Mouse (Mus musculus) induced T-regulatory cell, adult 2 months (primary cell): ENCODE measurements around the gene Zfr.
"Not testable (repeated sequence)": the region's sequence is repeated elsewhere in the genome, so short reads cannot be mapped to it uniquely, and the experiment has no call there.

Experiments
- DNase-seq: peaks from one replicate; pipeline ENCODE4 v3.0.0-alpha.2; 2012; ENCODE audit warnings: low read depth

Gene Zfr

DNA sequence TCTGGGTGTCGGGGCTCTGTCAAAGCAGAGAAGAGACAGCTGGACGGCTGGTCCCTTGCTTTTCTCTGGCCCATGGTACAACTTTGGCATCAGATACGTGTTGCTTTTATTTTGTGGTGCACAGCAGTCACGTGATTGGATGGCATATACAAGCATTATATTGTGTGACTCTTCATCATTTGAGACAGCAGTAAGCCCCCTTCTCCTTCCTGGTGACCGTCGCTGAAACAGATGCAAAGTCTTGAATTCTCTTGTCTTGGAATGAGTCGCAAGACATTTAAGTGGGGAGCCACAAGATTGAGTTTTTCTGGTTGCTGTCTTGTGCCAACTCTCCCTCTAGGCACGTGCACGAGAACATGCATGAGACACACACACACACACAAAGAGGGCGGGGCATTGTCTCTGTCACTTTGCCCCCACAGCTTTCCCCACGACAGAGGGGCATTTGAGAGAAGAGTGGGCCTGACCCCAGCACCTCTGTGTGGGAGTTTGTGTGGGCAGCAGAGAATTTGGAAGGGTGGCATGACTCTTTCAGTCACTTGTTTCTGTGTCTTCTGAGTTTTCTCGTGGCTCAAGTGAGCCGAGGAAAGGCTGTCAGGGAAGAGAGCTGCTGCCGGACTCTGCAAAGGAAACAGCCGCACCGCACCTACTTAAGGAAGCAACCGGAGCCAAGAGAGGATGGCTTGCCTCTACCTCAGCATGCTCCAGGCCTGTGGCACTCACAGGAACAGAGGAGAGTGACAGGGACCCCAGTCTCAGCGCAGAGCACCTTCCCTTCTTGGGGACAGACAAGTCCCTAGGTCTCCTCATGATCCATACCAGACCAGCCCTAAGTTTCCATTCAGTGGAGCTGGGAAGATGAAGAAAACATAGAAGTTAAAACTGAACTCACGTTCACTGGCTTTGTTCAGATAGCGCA lies 77.4 kb downstream of the Zfr start:
- DNase-seq, result no peak

GRCm38 (mm10) chr15:12195966-12196365 lies 78.3 kb downstream of the Zfr start:
- DNase-seq, result no peak

- DNase-seq, result peak; percentile 87
Measured at GRCm38 (mm10) chr15:12196410-12197191, 79.0 kb downstream of the Zfr start.

GRCm38 (mm10) chr15:12197361-12197760 lies 79.7 kb downstream of the Zfr start:
- DNase-seq, result no peak

DNA sequence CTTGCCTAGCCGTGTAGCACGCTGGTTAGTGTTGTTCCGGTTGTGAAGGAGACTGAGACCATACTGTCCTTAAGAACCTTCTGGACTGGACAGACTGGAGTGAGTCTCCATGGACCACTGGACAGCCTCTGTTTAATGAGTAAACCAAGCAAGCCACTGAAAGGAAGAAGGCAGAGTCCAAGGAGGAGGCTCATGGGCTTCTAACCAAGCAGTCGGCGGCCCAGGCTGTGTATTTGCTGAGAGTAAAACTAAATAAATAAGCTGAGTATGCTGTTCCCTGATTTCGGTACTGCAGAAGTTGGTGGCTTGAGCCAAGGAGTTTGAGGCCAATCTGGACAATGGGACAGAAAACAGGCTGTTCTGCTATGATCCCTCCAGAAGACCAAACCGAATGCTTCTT lies 82.4 kb downstream of the Zfr start:
- no peak for DNase-seq

DNA sequence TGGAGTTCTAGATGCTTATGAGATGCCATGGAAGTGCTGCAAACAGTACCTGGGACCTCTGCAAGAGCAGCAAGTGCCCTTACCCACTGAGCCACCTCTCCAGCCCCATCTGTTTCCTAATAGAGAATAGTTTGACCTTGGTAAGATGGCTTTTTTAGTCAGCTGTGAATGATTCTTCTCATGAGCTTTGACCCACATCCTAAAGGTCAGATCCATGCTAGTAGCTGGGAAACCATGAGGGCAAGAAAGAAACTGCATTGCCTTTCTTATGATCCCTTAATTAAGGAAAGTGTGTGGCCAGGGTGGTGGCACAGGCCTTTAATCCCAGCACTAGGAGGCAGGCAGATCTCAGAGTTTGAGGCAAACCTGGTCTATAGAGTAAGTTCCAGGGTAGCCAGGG lies 84.2 kb downstream of the Zfr start:
- no peak for DNase-seq

- DNase-seq, result no peak
Measured at GRCm38 (mm10) chr15:12202456-12202855, 84.8 kb downstream of the Zfr start.

GRCm38 (mm10) chr15:12203008-12203407 lies 85.4 kb downstream of the Zfr start:
- DNase-seq, result not testable (repeated sequence)

- peak; percentile 39 for DNase-seq
Measured at GRCm38 (mm10) chr15:12203512-12204318, 86.1 kb downstream of the Zfr start.

DNA sequence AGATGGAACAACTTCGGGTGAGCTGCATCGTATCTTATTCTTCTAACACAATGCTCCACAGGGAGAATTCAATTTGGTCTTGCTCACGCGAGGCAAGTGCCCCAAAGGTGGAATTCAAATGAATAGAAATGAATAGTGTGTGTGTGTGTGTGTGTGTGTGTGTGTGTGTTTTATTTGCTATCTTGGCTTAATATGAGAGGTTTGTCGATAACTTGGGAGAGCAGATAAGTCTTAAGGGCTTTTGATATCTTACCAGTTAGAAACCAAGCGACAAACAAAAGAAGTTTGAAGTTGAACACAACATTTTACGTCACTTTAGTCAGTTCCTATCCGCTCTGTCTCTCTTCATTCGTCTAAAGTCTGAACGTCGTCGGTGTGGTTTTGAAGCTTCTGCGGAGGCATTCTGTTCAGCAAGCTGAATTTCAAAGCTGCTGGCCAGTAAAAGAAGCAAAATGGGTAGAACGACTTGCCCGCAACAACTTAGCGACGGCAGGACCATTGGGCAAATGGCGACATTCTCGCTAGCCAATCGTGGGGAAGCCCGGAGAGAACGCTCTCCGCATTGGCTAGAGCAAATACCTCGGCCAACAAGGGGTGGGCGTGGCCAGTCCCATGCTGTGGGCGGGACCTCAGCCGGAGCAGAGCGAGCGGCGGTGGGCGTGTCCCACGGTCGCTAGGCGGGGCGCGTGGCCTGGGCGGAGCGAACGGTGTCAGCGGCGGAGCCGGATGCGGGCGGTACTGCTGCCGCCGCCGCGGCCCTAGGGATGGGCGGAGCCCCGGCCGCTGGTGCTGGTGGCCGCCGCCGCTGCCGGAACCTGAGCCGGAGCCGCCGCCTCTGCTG lies 86.9 kb downstream of the Zfr start, which contains the start of gene Mtmr12:
Gene Mtmr12 (plus strand): TSS at position 710 of the 841 bp plus-strand sequence.
- peak; percentile 99 for DNase-seq

DNA sequence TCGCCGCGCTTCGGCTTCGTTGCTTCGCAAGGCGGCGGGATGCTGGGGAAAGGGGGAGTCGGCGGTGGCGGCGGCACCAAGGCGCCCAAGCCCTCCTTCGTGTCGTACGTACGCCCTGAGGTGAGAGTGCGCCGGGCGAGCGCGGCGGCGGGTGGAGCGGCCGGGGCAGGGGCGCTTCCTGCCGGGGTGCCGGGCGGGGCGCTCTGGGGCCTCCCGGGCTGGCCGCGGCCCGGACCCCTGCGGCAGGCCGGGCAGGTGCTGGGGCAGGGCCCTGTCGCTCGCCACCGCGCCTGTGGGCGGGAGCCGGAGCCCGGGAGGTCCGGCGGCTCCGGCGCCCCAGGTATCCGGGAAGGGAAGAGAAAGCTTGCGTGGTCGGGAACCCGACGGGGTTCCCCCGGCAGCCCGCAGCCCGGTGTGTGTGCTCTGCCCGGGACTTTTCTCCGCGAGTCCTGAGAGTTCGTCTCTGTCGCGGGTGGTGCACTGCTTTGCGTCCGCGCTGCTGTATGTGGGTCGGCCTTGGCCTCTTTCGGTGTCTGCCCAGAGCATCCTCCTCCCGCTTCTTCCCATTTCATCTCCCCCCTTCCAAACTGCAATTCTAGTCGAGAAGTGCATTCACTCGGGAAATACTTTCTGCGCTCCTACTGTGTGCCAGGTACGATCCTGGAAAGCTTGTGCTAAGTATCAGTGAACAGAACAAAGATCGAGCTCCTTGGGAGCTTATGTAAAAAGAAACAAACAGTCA lies 87.7 kb downstream of the Zfr start:
- peak; percentile 74 for DNase-seq

- DNase-seq, result peak; percentile 76
Measured at GRCm38 (mm10) chr15:12205902-12206645, 88.4 kb downstream of the Zfr start.

- no peak for DNase-seq
Measured at GRCm38 (mm10) chr15:12206646-12207222, 89.1 kb downstream of the Zfr start.

GRCm38 (mm10) chr15:12207556-12208090 lies 90.0 kb downstream of the Zfr start:
- peak; percentile 7 for DNase-seq

DNA sequence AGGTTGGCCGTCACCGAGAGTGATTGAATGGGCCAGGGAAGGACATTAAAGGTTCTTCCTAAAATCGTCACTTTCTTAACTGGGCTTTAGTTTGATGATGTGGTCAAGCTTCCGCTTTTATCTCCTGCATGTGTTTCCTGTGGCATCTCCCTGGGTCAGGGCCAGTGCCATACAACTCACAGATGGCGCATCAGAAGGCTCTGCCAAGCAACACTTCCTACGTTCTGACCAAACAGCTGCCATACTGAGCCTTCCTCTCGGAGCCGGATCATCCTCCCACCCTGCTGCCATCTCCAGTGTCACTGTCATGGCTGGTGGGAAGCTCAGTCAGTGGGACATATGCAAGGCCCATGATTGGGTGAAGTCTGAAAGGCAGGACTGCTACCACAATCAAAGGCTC lies 93.9 kb downstream of the Zfr start:
- DNase-seq, result no peak

GRCm38 (mm10) chr15:12212266-12212665 lies 94.6 kb downstream of the Zfr start:
- no peak for DNase-seq

- DNase-seq, result no peak
Measured at GRCm38 (mm10) chr15:12214531-12215414, 97.1 kb downstream of the Zfr start.

DNA sequence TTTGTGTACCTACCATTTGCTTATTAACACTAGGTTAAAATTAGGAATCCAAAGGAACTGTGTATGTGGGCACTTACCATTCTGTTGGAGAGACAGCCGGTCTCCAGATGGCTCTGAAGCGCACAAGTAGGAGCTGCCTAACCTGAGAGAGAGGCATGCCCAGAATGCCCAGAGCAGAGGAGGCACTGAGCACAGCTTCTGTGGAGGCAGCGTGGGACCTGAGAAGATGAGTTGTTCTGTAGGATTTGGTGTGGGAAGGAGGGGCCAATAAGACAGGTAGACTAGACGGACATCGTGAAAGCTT lies 97.7 kb downstream of the Zfr start:
- no peak for DNase-seq
